Mouse (Mus musculus): ENCODE results near the gene Sult1a1. TPM values are rescaled to one million over a fixed set of nuclear protein-coding genes. Genes with fewer than 3 reads are reported as not detected.
"Not testable (repeated sequence)": the region's sequence is repeated elsewhere in the genome, so short reads cannot be mapped to it uniquely, and the experiment has no call there.

Gene Sult1a1
- polyA plus RNA-seq, 1 experiment from 2014 or later = 18.5 TPM

GRCm38 (mm10) chr7:126693781-126694180 lies 17.5 kb upstream of the Sult1a1 start:
- Histone ChIP-seq H3K27ac (ENCODE audit: low read length) (no peak overlapping the region), H3K9me3 (replicated peaks; ENCODE audit: control insufficient read depth, low read length) (no peaks in the 10 kb centered on the region), H3K27me3 (ENCODE audit: control insufficient read depth, insufficient read depth, low read length) (no peaks in the 10 kb centered on the region), H3K36me3 (ENCODE audit: control insufficient read depth, insufficient read depth) (peaks cover 16% of the 10 kb centered on the region), H3K9ac (ENCODE audit: low read length) (no peak overlapping the region), H3K4me3 (ENCODE audit: low read length) (no peak overlapping the region), H3K4me2 (ENCODE audit: low read depth, low read length) (no peak overlapping the region), H3K4me1 (ENCODE audit: control insufficient read depth, insufficient read depth, low read length) (peaks cover 24% of the 10 kb centered on the region)
- ATAC-seq (replicated peaks; ENCODE audit: extremely low read depth, insufficient read depth, low FRiP score) = no peak
- WGBS = 80% methylated on average over 7 of the region's 7 CpGs

DNA sequence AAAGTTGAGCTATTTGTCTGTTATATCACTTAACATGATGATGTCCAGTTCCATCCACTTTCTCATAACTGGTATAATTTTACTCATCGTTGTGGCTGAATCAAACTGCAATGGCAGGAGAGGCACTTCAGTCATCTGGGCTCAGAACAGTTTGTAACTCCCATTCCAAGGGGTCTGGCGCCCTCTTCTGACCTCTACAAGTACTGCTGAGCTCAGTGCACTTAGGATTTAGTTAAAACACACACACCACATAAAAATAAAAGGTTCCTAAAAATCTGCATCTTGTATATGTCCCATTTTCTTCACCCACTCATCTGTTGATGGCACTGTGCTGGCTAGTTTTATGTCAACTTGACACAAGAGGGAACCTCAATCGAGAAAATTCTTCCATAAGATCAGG lies 17.0 kb upstream of the Sult1a1 start:
- Histone ChIP-seq H3K27ac (ENCODE audit: low read length) (no peak overlapping the region), H3K4me1 (ENCODE audit: control insufficient read depth, insufficient read depth, low read length) (peaks cover 24% of the 10 kb centered on the region), H3K9me3 (replicated peaks; ENCODE audit: control insufficient read depth, low read length) (no peaks in the 10 kb centered on the region), H3K27me3 (ENCODE audit: control insufficient read depth, insufficient read depth, low read length) (no peaks in the 10 kb centered on the region), H3K9ac (ENCODE audit: low read length) (no peak overlapping the region), H3K36me3 (ENCODE audit: control insufficient read depth, insufficient read depth) (peaks cover 16% of the 10 kb centered on the region), H3K4me2 (ENCODE audit: low read depth, low read length) (no peak overlapping the region), H3K4me3 (ENCODE audit: low read length) (no peak overlapping the region)
- 22% methylated on average over 3 of the region's 3 CpGs for WGBS
- ATAC-seq (replicated peaks; ENCODE audit: extremely low read depth, insufficient read depth, low FRiP score) = no peak

- Histone ChIP-seq H3K4me3 (ENCODE audit: low read length) (no peak overlapping the region), H3K9me3 (replicated peaks; ENCODE audit: control insufficient read depth, low read length) (no peaks in the 10 kb centered on the region), H3K4me1 (ENCODE audit: control insufficient read depth, insufficient read depth, low read length) (peaks cover 25% of the 10 kb centered on the region), H3K9ac (ENCODE audit: low read length) (no peak overlapping the region), H3K27me3 (ENCODE audit: control insufficient read depth, insufficient read depth, low read length) (no peaks in the 10 kb centered on the region), H3K4me2 (ENCODE audit: low read depth, low read length) (no peak overlapping the region), H3K27ac (ENCODE audit: low read length) (no peak overlapping the region), H3K36me3 (ENCODE audit: control insufficient read depth, insufficient read depth) (peaks cover 16% of the 10 kb centered on the region)
- no peak for ATAC-seq (replicated peaks; ENCODE audit: extremely low read depth, insufficient read depth, low FRiP score)
- WGBS = 95% methylated on average over 26 of the region's 26 CpGs
Observed at GRCm38 (mm10) chr7:126692426-126692825, 16.2 kb upstream of the Sult1a1 start.

DNA sequence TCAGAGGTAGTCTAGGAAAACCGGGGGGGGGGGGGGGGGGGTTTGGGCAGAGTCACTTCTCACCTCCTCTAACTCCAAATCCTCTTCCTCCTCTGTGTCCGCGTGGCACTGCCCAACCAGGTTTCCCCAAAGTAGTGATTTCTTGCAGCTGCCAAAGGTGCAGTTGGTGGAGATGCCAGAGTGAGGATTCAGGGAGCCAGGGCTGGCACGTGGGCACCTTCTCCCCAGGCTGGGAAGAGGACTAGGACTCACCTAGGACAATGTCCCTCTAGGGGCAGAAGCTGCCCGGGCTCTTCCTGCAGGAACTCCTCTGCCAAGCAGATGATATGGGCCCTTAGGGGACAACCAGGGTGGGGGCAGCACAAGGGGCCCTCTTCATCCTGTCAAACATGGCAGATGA lies 15.4 kb upstream of the Sult1a1 start:
- no peak for ATAC-seq (replicated peaks; ENCODE audit: extremely low read depth, insufficient read depth, low FRiP score)
- H3K4me1 ChIP-seq (ENCODE audit: control insufficient read depth, insufficient read depth, low read length) = peaks cover 21% of the 10 kb centered on the region
- H3K27me3 ChIP-seq (ENCODE audit: control insufficient read depth, insufficient read depth, low read length) = no peaks in the 10 kb centered on the region
- no peaks in the 10 kb centered on the region for H3K9me3 ChIP-seq (replicated peaks; ENCODE audit: control insufficient read depth, low read length)
- WGBS = 77% methylated on average over 5 of the region's 5 CpGs
- H3K4me2 ChIP-seq (ENCODE audit: low read depth, low read length) = no peak overlapping the region
- no peak overlapping the region for H3K27ac ChIP-seq (ENCODE audit: low read length)
- no peak overlapping the region for H3K9ac ChIP-seq (ENCODE audit: low read length)
- no peak overlapping the region for H3K4me3 ChIP-seq (ENCODE audit: low read length)
- H3K36me3 ChIP-seq (ENCODE audit: control insufficient read depth, insufficient read depth) = peaks cover 16% of the 10 kb centered on the region

DNA sequence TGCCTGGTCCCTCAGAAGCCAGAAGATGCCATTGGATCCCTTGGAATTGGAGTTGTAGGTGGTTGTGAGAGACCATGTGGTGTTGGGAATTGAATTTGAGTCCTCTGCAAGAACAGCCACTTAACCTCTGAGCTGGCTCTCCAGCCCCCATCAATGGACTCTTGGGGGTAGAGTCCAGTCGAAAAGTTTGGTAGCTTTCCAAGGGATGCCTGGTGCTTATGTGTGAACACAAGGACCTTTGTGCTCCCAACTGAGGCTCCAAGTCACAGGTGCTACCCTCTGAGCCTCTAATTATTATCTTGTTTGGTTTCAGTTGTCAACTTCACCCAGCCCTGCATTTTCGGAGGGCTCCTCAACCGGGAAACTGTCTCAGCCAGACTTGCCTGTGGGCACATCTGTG lies 14.5 kb upstream of the Sult1a1 start:
- no peak overlapping the region for H3K4me3 ChIP-seq (ENCODE audit: low read length)
- H3K36me3 ChIP-seq (ENCODE audit: control insufficient read depth, insufficient read depth) = peaks cover 16% of the 10 kb centered on the region
- no peaks in the 10 kb centered on the region for H3K27me3 ChIP-seq (ENCODE audit: control insufficient read depth, insufficient read depth, low read length)
- no peak overlapping the region for H3K27ac ChIP-seq (ENCODE audit: low read length)
- no peaks in the 10 kb centered on the region for H3K9me3 ChIP-seq (replicated peaks; ENCODE audit: control insufficient read depth, low read length)
- no peak overlapping the region for H3K4me2 ChIP-seq (ENCODE audit: low read depth, low read length)
- no peak overlapping the region for H3K9ac ChIP-seq (ENCODE audit: low read length)
- no peak for ATAC-seq (replicated peaks; ENCODE audit: extremely low read depth, insufficient read depth, low FRiP score)
- H3K4me1 ChIP-seq (ENCODE audit: control insufficient read depth, insufficient read depth, low read length) = peaks cover 17% of the 10 kb centered on the region
- 79% methylated on average over 3 of the region's 3 CpGs for WGBS

- no peak for ATAC-seq (replicated peaks; ENCODE audit: extremely low read depth, insufficient read depth, low FRiP score)
- no peak overlapping the region for H3K9ac ChIP-seq (ENCODE audit: low read length)
- H3K4me1 ChIP-seq (ENCODE audit: control insufficient read depth, insufficient read depth, low read length) = peaks cover 10% of the 10 kb centered on the region; the same call in 1 of the 2 replicates
- H3K36me3 ChIP-seq (ENCODE audit: control insufficient read depth, insufficient read depth) = peaks cover 16% of the 10 kb centered on the region
- no peaks in the 10 kb centered on the region for H3K9me3 ChIP-seq (replicated peaks; ENCODE audit: control insufficient read depth, low read length)
- no peaks in the 10 kb centered on the region for H3K27me3 ChIP-seq (ENCODE audit: control insufficient read depth, insufficient read depth, low read length)
- WGBS = 75% methylated on average over 3 of the region's 3 CpGs
- no peak overlapping the region for H3K27ac ChIP-seq (ENCODE audit: low read length)
- H3K4me3 ChIP-seq (ENCODE audit: low read length) = no peak overlapping the region
- H3K4me2 ChIP-seq (ENCODE audit: low read depth, low read length) = no peak overlapping the region
Observed at GRCm38 (mm10) chr7:126689021-126689420, 12.8 kb upstream of the Sult1a1 start.

DNA sequence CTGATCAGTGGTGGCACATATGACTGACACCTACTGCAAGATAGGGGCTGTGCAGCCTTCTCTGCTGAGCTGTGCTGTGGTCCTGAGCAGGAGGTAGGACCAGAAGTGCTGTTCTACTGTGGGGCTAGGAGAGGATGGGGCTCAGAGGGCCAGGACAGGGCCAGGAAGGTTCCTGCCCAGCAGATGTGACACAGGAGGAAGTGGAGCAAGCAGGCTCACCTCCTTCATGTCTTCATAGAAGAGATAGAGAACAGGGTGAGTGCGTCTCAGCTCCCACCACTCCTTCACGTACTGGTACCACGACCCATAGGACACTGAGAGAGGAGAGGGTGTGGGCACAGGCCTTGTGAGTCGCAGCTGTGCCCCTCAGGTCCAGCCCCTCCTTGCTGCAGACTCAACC lies 11.9 kb upstream of the Sult1a1 start:
- not testable (repeated sequence) for H3K9me3 ChIP-seq (replicated peaks; ENCODE audit: control insufficient read depth, low read length); ATAC-seq (replicated peaks; ENCODE audit: extremely low read depth, insufficient read depth, low FRiP score); H3K27ac ChIP-seq (ENCODE audit: low read length); H3K4me2 ChIP-seq (ENCODE audit: low read depth, low read length); H3K27me3 ChIP-seq (ENCODE audit: control insufficient read depth, insufficient read depth, low read length); H3K4me1 ChIP-seq (ENCODE audit: control insufficient read depth, insufficient read depth, low read length); H3K9ac ChIP-seq (ENCODE audit: low read length); H3K4me3 ChIP-seq (ENCODE audit: low read length)
- 66% methylated on average over 3 of the region's 4 CpGs for WGBS
- H3K36me3 ChIP-seq (ENCODE audit: control insufficient read depth, insufficient read depth) = peaks cover 16% of the 10 kb centered on the region

DNA sequence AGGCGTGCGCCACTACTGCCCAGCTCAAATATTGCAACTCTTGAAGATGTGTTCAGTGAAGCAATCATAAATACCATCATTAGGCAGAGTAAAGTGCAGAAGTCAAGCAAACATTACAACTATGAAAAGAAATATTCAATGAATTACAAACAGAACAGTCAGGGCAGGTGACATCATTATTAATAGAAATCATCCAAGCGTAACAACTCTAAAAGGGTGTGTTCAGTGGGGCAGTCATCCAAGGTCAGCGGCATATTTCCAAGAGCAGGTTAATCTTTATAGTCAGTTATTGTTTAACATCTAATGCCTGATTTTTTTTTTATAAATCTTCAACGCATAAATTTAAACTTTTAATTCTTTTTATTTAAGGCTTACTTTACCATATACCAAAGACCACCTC lies 5.0 kb upstream of the Sult1a1 start:
- ATAC-seq (replicated peaks; ENCODE audit: extremely low read depth, insufficient read depth, low FRiP score) = no peak
- Histone ChIP-seq H3K27ac (ENCODE audit: low read length) (no peak overlapping the region), H3K4me2 (ENCODE audit: low read depth, low read length) (no peak overlapping the region), H3K4me3 (ENCODE audit: low read length) (no peak overlapping the region), H3K9ac (ENCODE audit: low read length) (no peak overlapping the region), H3K9me3 (replicated peaks; ENCODE audit: control insufficient read depth, low read length) (no peaks in the 10 kb centered on the region), H3K4me1 (ENCODE audit: control insufficient read depth, insufficient read depth, low read length) (peaks cover 8% of the 10 kb centered on the region), H3K36me3 (ENCODE audit: control insufficient read depth, insufficient read depth) (no peaks in the 10 kb centered on the region), H3K27me3 (ENCODE audit: control insufficient read depth, insufficient read depth, low read length) (no peaks in the 10 kb centered on the region)
- 91% methylated on average over 5 of the region's 5 CpGs for WGBS

GRCm38 (mm10) chr7:126679683-126680082 lies 3.5 kb upstream of the Sult1a1 start:
- Histone ChIP-seq H3K4me1 (ENCODE audit: control insufficient read depth, insufficient read depth, low read length) (peaks cover 17% of the 10 kb centered on the region), H3K9me3 (replicated peaks; ENCODE audit: control insufficient read depth, low read length) (no peaks in the 10 kb centered on the region), H3K36me3 (ENCODE audit: control insufficient read depth, insufficient read depth) (no peaks in the 10 kb centered on the region), H3K27ac (ENCODE audit: low read length) (no peak overlapping the region), H3K9ac (ENCODE audit: low read length) (no peak overlapping the region), H3K27me3 (ENCODE audit: control insufficient read depth, insufficient read depth, low read length) (no peaks in the 10 kb centered on the region), H3K4me3 (ENCODE audit: low read length) (no peak overlapping the region), H3K4me2 (ENCODE audit: low read depth, low read length) (no peak overlapping the region)
- 86% methylated on average over 5 of the region's 5 CpGs for WGBS
- ATAC-seq (replicated peaks; ENCODE audit: extremely low read depth, insufficient read depth, low FRiP score) = no peak

Measured in heart, embryonic 16.5 days (tissue).